Mouse (Mus musculus) bone marrow, adult 2 months (tissue): ENCODE data around the gene Pcyt2.

Experiments
- CTCF ChIP-seq: fragments of 200-500 bp; IDR thresholded peaks from 2 replicates; pipeline ENCODE4 v1.5.1; 2011; ENCODE audit warnings: low read length, control low read depth; ENCODE audit not compliant: control insufficient read depth, insufficient read depth
- POLR2A ChIP-seq: fragments of 200-500 bp; IDR thresholded peaks from 2 replicates; pipeline ENCODE4 v1.6.1; 2011; ENCODE audit warnings: low read depth, mild to moderate bottlenecking, control low read depth, low read length, borderline replicate concordance; ENCODE audit not compliant: control insufficient read depth

- TF ChIP-seq POLR2A, result no peak
- TF ChIP-seq CTCF, result no peak
These were observed 33.8 kb downstream of the Pcyt2 start for GRCm38 (mm10) chr11:120583937-120584336.
